Mouse (Mus musculus) kidney, postnatal 10 days (tissue): ENCODE data around the gene Dock9.

ENCODE experiments used
- DNase-seq: peaks from one replicate; pipeline ENCODE4 v3.0.0; 2021; ENCODE audit warnings: mixed read lengths

The Dock9 gene

DNA sequence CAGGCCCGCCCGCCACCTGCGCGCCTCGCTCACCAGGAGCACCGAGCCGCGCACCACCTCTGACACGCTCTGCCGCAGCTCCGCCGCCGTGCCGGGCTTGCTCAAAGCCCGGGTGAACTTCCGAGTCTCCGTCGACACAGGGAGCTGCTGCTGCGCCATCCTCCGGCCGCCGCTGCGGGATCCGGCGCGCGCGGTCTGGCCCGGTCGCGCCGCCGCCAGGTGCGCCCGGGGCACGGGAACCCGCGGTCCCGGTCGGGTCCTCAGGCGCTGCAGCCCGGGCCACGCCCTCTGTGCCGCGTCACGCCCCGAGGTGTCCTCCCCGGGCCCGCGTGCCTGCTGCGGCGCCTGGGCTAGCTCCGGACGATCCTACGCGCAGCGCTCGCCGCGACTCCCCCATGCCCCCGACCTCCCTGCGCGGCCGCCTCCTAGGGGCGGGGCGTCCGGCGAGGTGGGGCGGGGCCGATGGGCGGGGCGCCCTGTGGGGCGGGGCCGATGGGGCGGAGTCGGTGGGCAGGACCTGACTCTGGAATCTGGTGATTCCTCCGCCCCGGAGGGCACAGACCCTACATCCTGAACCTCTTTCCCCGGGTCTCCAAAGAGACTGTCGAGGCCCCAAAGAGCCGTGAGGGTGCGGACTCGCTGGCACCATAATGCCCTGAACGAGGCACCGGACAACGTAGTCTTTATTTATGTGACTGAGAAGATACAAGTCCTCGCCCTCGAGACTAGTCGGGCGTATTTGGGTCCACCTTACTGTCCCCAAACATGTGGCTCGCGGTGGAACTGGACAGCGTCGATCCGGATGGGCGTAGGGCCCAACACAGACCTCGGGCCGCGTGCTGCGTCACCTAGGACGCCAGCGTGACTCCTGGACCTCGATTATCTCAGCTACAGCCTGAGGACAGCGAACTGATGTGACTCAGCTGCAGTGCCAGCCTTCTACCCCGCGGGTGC is at the start of gene Dock9:
TSS of gene Dock9 (minus strand) at position 381 of the 954 bp plus-strand sequence.
- DNase-seq = peak; percentile 94

DNA sequence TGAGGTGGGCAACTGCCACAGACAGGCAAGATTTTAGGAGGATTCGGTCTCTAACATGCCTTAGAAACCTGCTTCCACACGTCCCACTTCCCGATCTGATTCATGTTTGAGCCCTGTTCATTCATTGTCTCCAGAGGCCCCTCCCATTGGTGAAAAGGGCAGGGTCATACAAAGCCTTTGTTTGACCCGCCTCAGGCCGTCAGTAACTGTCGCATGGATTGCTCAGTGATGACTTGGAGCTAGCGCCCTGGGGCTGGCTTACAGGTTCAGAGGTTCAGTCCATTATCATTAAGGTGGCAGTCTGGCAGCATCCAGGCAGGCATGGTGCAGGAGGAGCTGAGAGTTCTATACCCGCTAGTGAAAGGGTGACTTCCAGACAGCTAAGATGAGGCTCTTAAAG is 46.8 kb upstream of the Dock9 start:
- no peak for DNase-seq

DNA sequence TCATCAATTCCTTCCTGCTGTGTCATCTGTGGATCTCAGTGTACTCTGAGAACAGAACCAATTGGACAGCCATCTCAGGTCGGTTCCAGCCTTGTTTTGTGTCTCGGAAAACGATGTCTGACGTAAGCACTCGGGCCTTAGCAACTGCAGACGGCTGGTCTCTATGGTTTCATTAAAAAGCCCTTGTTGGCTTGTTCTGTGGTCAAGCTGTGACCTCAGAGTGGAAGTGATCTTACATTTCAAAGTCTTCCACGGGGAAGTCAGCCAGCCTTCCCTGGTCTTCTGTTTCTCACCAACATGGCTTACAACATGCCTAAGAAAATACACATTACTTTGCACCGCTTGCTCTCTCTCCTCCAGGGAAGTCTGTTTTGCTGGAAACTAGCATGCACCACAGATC is 42.6 kb upstream of the Dock9 start:
- no peak for DNase-seq

DNA sequence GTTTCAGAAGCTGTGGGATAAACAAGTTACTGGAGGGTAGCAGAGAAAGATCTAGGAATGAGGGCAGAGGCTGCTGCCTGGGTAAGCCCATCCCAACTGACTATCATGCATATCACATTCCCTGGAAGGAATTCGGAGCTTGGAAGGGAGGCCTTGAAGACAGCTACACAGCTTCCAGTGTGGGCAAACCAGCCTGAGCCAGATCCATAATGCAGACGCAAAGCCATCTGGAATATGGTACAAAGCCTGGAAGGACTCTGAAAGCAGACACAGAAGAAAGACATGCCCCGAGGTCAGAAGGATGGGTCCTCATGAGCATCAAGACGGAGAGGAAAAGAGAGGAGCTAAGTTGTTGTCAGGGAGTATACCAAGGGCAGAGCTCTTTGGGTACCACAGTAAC is 40.5 kb upstream of the Dock9 start:
- no peak for DNase-seq

DNA sequence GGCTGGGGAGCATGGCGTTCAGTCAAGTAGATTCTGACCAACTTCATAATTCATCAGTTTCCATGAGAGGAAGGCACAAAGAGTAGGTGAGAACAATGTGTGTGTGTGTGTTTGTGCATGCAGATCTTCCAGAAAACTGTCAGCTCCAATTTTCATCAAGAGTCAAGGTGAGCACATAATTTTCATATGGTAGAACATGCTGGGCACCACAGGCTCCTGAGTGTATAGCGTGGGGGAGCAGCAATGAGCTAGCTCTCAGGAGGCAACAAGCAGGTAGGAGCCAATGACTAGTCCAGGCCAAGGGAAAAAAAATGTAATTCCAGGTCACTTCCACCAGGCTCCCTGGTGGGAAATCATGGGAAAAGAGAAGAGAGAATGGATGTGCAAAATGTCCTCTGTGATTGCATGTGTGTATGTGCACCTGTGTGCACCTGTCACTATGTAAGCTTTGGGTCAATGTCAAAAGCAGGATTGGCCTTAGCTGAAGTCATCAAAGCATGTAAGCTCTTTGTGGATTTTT is 35.4 kb upstream of the Dock9 start:
- no peak for DNase-seq

DNA sequence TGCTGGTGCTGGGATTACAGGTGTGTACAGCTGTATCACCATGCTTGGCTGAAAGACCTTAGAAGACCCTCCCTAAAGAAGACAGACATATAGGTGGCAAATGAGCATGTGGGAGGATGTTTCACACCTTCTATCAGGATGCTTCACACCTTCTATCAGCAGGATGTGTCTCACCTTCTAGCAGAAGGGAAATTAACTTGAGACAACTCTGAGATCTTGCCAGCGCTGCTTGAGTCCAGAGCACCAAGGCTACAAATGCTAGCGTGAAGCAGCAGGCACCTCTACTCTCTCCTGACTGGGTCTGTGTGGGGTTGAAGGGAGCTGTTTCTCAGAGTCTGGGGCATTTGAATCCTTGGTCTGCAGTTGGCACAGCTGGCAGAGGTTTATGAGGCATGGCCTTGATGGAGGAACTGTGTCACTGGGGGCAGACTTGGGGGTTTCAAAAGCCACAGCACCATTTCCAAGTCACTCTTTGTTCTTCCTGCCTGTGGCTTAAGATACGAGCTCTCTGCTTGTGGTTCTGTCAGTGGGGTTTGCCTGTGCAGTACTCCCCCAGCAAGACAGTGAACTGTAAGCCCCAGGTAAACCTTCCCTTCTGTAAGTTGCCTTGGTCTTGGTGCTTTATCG is 32.3 kb upstream of the Dock9 start:
- DNase-seq = no peak

DNA sequence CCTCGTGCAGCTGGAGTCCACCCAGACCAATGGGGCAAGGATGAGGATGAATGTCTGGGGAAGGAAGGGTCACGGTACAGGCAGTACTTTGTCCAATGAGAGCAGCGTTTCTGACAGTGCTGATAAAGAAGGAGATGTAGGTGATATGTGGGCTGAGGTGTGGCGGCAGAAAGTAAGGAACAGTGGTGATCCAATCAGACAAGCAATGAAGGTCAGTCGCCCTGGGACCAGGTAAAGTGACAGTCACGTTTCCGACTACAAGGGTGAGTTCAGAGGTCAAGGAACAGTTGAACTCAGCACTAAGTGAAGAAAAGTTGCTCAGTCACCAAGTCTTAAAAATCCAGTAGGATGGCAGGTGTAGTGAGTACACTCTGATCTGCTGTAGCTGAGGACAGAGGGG is 29.5 kb upstream of the Dock9 start:
- no peak for DNase-seq

DNA sequence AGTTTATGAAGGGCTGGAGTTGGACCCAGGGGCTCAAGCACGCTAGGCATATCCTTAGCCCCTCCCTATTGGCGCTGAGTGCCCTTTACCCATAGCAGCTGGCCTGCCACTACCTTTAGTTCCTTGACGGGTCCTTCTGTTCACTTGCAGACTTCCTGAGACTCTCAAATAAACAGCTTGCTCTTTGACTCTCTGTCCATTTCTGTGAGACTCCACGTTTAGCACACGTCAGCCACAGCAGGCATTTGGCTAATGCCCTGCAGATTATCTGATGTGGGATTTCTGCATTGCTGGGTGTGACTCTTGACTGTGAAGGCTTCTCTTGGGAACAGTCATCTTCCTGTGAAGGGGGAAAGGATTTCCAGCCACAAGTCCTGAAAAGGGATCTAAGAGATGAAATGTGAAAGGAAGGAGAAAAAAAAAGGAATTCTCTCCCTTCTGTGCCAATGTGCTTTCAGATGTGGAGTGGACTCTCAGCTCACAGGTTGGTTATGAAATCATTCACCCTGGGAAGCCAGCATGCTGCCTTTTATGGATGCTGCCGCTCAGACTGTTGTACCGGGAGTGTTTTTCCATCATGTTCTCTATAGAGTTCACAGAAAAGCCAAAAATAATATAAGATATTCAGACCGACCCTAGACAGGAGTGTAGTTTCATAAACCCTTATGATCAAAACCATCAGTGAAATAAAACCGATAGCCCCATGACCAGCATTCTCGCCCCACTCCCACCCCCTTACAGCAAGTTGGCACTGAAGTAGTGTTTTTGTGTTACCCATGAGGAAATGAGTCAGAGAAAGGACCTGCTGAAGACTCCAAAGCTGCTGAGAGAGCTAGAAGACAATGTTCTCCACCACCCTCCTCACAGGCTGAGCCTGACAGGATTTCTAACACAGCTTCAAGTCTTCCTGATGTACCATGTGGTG is 28.1 kb upstream of the Dock9 start:
- DNase-seq = no peak

DNA sequence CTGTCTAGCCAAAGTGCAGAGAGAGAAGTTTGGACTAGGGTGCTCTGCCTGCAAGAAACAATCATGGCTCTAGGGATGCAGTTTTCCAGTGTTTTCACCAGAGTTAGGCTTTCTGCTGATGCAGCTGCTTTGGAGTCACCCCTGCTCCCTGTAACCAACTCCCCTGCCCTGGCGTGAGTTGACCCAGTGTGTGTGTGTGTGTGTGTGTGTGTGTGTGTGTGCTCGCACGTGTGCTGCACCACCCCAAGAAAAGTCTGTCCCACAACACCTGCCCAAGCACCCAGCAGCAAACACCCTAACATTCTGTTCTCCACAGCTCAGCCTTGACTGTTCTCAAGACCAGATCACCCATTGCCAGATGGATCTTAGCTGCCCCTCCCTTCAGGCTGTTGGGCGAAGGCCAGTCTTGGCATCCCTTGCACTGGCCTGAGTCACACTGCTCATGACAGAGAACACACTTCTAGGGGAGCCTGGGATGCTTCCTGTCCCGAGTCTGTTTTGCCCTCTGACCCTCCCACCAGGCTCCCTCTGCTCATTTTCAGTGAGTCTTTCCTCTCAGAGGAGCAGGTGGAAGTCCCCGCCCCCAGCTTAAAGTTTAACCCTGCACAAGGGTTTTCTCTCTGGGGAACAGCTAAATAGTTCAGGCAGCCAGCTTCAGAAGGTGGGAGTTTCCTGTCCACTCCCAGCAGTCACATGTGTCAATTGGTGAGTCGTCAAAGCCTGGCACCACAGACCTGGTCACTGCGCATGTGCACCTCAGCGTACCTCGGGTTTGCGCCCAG is 26.9 kb upstream of the Dock9 start:
- DNase-seq = peak; percentile 78

DNA sequence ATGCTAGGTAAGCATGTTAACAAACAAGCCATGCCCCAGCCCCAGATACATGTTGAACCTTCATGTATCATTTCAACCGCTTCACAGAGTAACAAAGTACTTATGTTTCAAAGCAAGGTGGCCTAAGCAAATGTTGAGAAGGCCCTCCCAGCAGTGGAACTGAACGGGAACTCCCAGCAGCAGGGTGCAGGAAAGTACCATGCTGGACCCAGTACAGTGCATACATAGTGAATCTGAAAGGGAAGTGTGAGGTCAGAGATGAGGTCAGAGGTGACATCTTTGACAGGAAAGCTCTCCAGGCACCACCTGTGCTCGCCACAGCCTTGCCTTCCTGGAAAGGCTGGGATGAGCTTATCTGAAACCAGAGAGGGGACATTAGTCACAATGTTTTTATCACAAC is 25.4 kb upstream of the Dock9 start:
- no peak for DNase-seq

DNA sequence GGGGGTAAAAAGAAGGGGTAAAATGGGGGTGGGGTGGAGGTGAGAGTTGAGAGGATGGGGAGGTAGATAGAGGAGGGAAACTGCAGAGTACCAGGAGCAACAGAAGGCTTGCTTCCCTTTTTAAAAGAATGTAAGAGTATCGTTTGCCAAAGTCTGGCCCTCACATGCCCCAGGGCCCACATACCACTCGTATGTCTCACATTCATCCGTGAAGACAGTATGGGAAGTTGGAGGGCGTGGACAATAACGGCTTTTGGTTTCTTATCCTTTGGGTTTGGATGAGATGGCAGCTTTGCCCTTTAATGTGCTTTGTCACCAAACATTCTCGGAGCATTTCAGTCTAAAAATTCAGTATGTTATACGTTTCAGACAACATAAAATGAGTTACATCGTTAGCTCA is 24.9 kb upstream of the Dock9 start:
- DNase-seq = no peak

DNA sequence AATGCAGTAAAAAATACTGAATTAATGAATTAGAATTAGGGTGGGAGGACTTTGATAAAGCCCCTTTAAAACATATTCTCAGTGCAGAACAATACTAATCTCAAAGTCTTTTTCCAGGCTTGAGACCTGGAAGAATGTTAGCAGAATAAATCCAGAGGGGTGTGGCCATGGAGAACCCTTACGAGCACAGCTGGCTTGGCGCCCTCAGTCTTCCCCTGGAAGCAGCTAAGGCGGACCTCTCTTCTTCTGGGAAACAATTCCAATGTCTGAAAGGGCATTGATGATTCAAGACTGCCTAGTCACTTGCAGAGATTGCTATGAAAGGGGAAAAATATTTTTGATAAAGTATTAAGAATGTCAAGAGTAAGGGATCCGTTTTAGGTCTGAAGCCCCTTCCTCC is 9.2 kb upstream of the Dock9 start:
- no peak for DNase-seq

DNA sequence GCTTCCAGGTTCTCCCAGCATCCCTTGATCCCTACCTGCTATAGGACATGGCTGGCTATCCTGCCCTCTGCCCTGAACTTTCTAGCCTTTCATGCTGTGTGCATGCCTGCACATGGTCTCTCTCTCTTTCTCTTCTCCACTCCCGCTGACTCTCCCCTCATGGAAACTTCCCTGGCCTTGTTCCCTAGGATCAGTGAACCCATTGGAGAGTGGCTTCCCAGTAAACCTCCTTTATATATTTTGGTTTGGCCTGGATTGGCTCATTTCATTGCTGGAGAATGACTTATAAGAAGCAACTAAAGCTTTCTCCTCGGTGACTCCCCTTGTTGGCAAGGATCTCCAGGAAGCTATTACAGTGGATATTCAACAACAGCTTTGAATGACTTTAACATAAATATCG is 8.7 kb upstream of the Dock9 start:
- DNase-seq = no peak

DNA sequence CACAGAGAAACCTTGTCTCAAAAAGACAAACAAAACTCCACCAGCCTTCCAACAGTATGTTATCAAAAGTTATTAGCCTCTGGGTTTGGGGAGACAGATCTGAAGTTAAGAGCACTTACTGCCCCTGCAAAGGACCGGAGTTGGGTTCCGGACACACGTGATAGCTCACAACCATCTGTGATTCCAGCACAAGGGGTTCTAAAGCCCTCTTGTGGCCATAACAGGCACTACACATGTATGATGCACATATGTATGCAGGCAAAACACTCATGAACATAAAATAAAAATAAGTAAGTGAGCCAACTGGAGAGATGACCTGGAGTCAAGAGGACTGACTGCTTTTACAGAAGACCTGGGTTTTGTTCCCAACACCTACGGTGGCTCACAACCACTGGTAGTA is 6.8 kb upstream of the Dock9 start:
- DNase-seq = peak; percentile 38

DNA sequence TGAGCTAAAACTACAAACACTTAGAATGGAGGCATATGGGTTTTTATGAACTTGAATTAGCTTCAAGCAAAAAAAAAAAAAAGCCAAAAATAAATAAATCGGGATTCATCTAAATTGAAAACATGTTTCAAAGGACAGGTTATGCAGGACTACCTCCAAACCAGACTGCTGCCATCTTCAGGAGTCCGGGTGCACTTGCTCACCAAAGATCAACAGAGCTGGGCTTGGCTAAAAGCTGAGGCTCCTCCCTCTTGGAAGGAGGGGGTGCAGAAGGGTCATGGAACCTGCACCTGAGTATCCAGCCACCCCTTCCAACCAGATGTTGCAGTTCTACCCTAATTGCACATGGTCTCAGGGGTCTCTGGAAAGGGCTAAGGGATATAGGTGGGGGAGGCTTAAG is 3.3 kb upstream of the Dock9 start:
- peak; percentile 62 for DNase-seq

DNA sequence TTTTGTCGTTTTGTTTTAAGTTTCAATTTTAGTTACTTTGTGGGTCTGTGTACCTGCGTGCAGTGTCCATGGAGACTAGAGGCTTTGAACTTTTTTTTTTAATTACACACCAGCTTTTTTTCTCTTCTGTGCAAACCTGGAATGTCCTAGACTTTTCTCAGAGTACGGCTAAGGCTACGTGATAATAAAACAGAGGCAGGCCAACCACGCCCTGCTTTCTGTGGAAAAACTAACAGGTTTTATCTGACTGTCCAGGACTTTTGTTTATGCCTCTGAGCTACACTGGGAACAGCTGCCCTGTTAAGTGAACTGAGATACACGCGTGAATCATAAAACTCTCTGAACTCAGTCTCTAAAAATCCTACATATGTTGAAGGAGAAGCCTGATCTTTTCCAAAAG is 1.5 kb upstream of the Dock9 start:
- DNase-seq = no peak

DNA sequence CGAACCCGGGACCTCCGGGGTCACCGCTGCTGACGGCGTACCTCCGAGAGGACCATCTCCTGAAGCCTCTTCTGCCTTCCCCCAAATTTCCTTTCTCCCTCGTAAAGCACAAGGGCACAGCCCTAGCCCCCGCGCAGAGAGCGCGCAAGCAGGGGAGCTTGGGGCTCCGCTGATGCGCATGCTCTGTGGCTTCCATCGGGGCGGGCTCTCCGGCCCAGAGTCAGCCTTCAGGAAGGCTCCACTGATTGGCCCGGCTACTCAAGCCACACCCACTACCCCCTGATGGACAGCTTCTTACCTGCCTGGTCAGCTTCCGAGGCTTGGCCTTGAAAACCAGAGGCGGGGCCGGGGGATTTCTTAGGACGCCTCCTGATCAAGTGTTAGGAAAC is 768 bp upstream of the Dock9 start:
- peak; percentile 95 for DNase-seq

DNA sequence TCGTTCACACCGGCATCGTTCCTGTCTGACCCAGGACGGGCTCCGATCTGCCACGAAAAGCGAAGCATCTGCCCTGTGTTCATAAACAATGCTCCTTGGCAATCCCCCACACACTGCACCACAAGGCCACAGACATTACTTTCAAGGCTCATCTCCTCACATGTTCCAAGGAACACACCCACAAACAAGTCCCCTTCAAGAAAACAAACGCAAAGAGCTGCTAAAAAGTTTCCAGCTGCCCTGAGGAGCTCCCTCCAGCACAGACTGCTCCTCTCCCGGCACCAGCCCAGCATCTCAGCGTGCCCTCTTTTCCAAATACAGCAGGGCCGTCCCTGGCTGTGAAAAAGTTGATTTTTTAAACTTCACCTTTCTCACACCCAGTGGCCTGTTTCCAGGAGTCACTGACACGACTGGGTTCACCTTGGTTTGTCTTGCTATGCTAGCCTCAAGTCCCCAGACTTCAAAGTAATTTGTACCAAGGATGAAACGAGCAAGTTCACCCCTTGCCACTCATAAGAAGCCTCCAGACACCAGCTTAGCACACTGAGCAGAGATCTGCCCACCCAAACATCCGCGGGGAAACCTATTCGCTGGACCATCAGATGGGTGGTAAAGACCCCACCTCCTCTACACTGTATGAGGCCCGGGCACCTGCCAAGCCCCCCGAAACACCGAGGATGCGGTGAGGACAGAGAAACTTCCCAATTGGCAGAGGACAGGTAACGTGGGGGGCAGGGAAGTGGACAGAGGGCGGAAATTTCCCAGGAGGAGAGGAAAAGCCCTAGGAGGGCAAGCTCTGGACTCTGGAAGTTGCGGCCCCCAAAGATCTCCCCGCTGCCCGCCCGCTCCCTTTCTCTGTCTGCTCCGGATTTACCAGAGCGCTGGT is 823 bp downstream of the Dock9 start:
- no peak for DNase-seq

DNA sequence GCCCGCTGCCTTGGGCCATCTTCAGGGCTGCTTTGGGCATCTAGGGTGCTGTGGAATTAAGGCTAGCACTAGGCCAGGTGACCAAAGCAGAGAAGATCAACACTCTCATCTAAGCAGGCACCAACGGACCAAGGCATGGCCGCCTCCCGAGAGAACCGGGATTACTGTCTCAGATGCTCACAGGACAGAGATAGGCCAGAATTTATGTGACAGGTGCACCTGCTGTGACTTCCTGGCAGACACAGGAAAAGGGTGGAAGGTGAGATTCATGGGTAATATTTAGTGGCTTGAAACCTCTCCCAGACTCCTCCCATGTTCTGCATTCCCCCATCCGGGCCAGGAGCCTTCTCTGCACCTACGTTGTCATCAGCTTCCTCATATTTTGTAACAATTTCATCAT is 2.1 kb downstream of the Dock9 start:
- DNase-seq = no peak

DNA sequence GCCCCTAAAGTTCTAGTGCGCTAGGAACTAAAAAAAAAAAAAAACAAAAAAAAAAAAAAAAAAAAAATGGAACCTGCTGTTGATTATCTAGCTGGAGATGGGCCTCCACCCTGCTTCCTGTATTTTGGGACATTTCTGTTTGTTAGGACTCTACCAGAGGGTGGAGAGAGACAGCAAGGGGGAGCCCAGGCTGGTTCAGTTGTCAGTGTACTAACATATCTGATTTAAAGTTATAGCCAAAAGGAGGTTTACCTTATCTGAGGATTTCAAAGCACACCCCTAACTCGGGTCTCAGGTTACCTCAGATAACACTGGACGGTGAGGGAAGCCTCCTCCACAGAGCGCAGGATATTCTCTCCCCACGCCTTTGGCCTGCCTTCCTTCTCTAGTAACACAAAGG is 4.0 kb downstream of the Dock9 start:
- no peak for DNase-seq

DNA sequence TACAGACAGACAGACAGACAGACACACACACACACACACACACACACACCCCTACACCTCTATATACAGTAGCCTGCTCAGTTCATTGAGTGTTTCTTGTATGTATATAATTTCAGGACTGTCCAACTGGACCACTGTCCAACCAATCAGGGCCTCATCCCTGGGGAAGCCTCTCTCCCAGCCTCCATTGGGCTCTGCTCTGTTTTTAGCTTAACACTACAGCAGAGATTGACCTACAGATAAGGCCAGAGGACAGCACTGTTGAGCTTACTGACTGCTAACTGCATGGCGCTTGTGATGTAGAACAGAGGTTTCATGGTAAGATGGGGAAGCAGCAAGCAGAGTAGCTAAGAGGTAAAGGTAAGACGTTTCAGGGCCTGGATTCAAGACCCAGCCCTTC is 5.7 kb downstream of the Dock9 start:
- no peak for DNase-seq
